Mouse (Mus musculus): ENCODE data around the gene Cdpf1.

GRCm38 (mm10) chr15:85774419-85774818 is 37.1 kb downstream of the Cdpf1 start:
- TF ChIP-seq POLR2A (IDR thresholded peaks at IDR 0.05; ENCODE audit: borderline replicate concordance, extremely low read depth, low read depth, low read length): no peak
- no peak for TF ChIP-seq CTCF (IDR thresholded peaks at IDR 0.05; ENCODE audit: insufficient read depth, low read length)

All from lung, adult 2 months (tissue).